Mouse (Mus musculus) embryonic facial prominence, embryonic 14.5 days (tissue): ENCODE measurements at regions not wholly inside any gene's neighbourhood (a gene's known extent, or its start where the extent isn't known, plus 50 kb on each side); places are given as distances from the start of the nearest gene placed in this dataset.
A peak's percentile ranks its signal among the peaks of the same experiment; 100 is the strongest.

Experiments used
- ATAC-seq: fragments of 200-750 bp; cut with Nextera tagmentation; 2 replicates; pipeline ENCODE4 v1.8.0; 2017; ENCODE audit warnings: low read depth, moderate number of reproducible peaks, moderate TSS enrichment
- DNase-seq: peaks from one replicate; pipeline ENCODE4 v3.0.0-alpha.2; 2015; ENCODE audit warnings: low spot score
- H3K27ac ChIP-seq: fragments of 300-500 bp; sonication (generic); replicated peaks from 2 replicates; pipeline ENCODE4 v1.5.1; 2014; ENCODE audit warnings: low read depth, mild to moderate bottlenecking, low read length, moderate library complexity
- H3K27me3 ChIP-seq: fragments of 300-500 bp; sonication (generic); replicated peaks from 2 replicates; pipeline ENCODE4 v1.6.1; 2014; ENCODE audit warnings: low read length; ENCODE audit not compliant: control insufficient read depth, insufficient read depth
- H3K36me3 ChIP-seq: fragments of 300-500 bp; sonication (generic); 2 replicates; pipeline ENCODE4 v1.6.1; 2014; ENCODE audit warnings: low read length, mixed read lengths; ENCODE audit not compliant: control insufficient read depth, insufficient read depth
- H3K4me1 ChIP-seq: fragments of 300-500 bp; sonication (generic); 2 replicates; pipeline ENCODE4 v1.6.1; 2014; ENCODE audit warnings: antibody characterized with exemption, low read length; ENCODE audit not compliant: control insufficient read depth, insufficient read depth
- H3K4me2 ChIP-seq: fragments of 300-500 bp; sonication (generic); 2 replicates; pipeline ENCODE4 v1.6.1; 2014; ENCODE audit warnings: low read depth, mild to moderate bottlenecking, low read length, moderate library complexity, mixed read lengths
- H3K4me3 ChIP-seq: fragments of 300-500 bp; sonication (generic); 2 replicates; pipeline ENCODE4 v1.5.1; 2014; ENCODE audit warnings: low read depth, mild to moderate bottlenecking, low read length
- H3K9ac ChIP-seq: fragments of 300-500 bp; sonication (generic); 2 replicates; pipeline ENCODE4 v1.6.1; 2014; ENCODE audit warnings: low read depth, mild to moderate bottlenecking, low read length, moderate library complexity, mixed read lengths
- H3K9me3 ChIP-seq: fragments of 300-500 bp; sonication (generic); 2 replicates; pipeline ENCODE4 v1.6.1; 2016; ENCODE audit warnings: low read length; ENCODE audit not compliant: control insufficient read depth
- WGBS: fragments of 180-500 bp; shearing (Covaris S2); extraction: QIAGEN DNeasy Blood & Tissue Kit; methylation state at CpG from one replicate; pipeline ENCODE4 v1.1.7; 2014; 5-methylcytosine and 5-hydroxymethylcytosine counted together

DNA sequence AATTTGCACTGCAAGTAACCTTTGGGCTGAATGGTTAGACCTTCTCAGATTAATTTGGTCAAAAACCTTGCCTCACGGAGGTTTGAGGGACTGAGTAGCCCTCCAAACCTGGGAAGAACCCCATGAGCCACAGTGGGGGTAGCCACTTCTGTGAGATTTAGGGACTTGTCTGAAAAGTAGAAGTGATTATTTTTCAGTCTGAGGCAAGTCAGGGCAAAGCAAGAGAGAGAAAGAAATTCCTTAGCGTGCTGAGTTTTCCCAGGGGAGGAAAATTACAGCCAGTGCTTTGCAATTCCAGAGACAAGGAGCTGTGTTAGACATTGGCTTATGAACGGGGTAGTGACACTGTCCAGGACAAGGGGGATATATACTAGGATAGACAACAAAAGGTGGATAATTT lies 1962.1 kb upstream of the Lrrc6 start:
- Histone ChIP-seq H3K27ac (no peak overlapping the region), H3K9ac (no peak overlapping the region), H3K4me1 (no peaks in the 10 kb centered on the region), H3K36me3 (no peaks in the 10 kb centered on the region), H3K9me3 (no peaks in the 10 kb centered on the region), H3K4me3 (no peak overlapping the region), H3K27me3 (no peaks in the 10 kb centered on the region), H3K4me2 (no peak overlapping the region)
- ATAC-seq (no peak), DNase-seq (peak; percentile 38)
- 30% methylated on average over 3 of the region's 3 CpGs for WGBS

DNA sequence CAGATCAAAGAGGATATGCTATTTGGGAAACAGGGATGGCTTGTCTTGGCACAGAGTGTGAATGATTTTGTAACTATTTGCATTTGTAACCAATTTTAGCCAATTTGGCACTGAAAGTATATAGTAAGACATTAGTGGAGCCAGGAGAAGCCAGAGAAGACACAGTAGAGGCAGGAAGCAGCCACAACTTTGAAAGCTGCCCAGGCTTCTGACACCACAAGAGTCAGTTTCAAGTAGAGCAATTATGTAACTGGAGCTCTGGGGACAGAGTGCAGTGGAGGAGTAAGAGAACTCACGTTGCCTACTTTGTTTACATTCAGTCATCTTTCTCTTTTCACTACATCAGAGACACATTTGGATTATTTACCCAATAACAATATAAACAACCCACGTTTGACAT lies 1956.5 kb upstream of the Lrrc6 start:
- 46% methylated on average over 2 of the region's 2 CpGs for WGBS
- DNase-seq (no peak), ATAC-seq (no peak)
- Histone ChIP-seq H3K36me3 (no peaks in the 10 kb centered on the region), H3K9me3 (no peaks in the 10 kb centered on the region), H3K27ac (no peak overlapping the region), H3K4me1 (no peaks in the 10 kb centered on the region), H3K4me3 (no peak overlapping the region), H3K27me3 (no peaks in the 10 kb centered on the region), H3K4me2 (no peak overlapping the region), H3K9ac (no peak overlapping the region)

DNA sequence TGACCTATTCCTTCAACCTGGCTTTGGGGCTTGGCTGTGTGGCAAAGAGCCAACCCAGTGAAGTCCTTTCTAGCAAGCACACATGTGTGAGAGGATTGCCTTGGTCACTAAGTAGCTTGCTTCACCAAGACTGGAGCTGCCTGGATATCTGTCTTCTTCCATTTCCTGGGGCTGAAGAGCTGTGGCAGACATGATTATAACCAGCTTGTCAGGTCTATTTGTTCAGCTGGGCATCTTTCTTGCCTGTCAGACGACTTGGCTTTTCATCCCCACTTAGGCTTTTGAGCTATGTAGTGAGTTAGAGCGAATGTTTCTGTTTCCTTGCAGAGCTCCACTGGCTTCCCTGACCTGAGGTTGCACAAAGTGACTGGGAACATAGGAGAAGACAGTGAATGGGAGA lies 1951.3 kb upstream of the Lrrc6 start:
- Histone ChIP-seq H3K36me3 (no peaks in the 10 kb centered on the region), H3K9me3 (no peaks in the 10 kb centered on the region), H3K4me2 (no peak overlapping the region), H3K9ac (no peak overlapping the region), H3K27me3 (no peaks in the 10 kb centered on the region), H3K4me3 (no peak overlapping the region), H3K4me1 (no peaks in the 10 kb centered on the region), H3K27ac (no peak overlapping the region)
- DNase-seq (peak; percentile 13), ATAC-seq (no peak)
- WGBS, result 19% methylated on average over 2 of the region's 2 CpGs

GRCm38 (mm10) chr15:68445341-68445740 lies 1944.6 kb upstream of the Lrrc6 start:
- 83% methylated on average over 7 of the region's 7 CpGs for WGBS
- Histone ChIP-seq H3K27me3 (no peaks in the 10 kb centered on the region), H3K4me3 (no peak overlapping the region)

GRCm38 (mm10) chr15:68440636-68441035 lies 1939.9 kb upstream of the Lrrc6 start:
- Histone ChIP-seq H3K4me3 (no peak overlapping the region), H3K4me1 (no peaks in the 10 kb centered on the region), H3K27ac (no peak overlapping the region), H3K9me3 (no peaks in the 10 kb centered on the region), H3K9ac (no peak overlapping the region), H3K4me2 (no peak overlapping the region), H3K27me3 (no peaks in the 10 kb centered on the region), H3K36me3 (no peaks in the 10 kb centered on the region)
- no peak for DNase-seq
- 54% methylated on average over 9 of the region's 9 CpGs for WGBS
- no peak for ATAC-seq

More at GRCm38 (mm10) chr15:68445341-68445740, 1944.6 kb upstream of the Lrrc6 start:
- no peak overlapping the region for H3K4me2 ChIP-seq
- DNase-seq (no peak), ATAC-seq (no peak)
- no peak overlapping the region for H3K27ac ChIP-seq
- H3K9me3 ChIP-seq, result no peaks in the 10 kb centered on the region
- H3K4me1 ChIP-seq, result no peaks in the 10 kb centered on the region
- no peaks in the 10 kb centered on the region for H3K36me3 ChIP-seq
- H3K9ac ChIP-seq, result no peak overlapping the region

DNA sequence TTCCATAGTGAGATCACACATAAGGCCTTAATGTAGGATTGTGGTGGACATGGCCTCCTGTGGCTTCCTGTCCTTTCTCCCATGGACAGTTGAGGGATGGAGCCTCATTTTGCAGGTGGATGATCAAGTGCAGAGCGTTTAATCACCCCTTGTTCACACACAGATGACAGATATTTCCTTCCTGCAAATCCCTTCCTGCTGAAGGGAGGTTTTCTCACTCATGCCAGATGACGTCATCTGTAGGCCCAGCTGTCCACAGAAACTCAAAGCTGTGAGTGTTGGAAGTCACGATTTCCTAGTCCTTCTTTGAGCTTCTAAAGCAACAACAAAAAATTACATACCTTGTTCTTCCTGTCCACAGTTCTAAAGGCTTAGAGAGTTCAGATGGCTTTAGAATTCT lies 1935.3 kb upstream of the Lrrc6 start:
- Histone ChIP-seq H3K4me1 (no peaks in the 10 kb centered on the region), H3K4me3 (no peak overlapping the region), H3K4me2 (no peak overlapping the region), H3K27ac (no peak overlapping the region), H3K9ac (no peak overlapping the region), H3K9me3 (no peaks in the 10 kb centered on the region), H3K36me3 (no peaks in the 10 kb centered on the region), H3K27me3 (no peaks in the 10 kb centered on the region)
- 49% methylated on average over 3 of the region's 3 CpGs for WGBS
- DNase-seq (peak; percentile 30), ATAC-seq (no peak)

- 0 out of 2 replicates have a peak, but pooled peaks cover 3% of the 10 kb centered on the region for H3K27me3 ChIP-seq
Observed at GRCm38 (mm10) chr15:68431251-68431650, 1930.5 kb upstream of the Lrrc6 start.

DNA sequence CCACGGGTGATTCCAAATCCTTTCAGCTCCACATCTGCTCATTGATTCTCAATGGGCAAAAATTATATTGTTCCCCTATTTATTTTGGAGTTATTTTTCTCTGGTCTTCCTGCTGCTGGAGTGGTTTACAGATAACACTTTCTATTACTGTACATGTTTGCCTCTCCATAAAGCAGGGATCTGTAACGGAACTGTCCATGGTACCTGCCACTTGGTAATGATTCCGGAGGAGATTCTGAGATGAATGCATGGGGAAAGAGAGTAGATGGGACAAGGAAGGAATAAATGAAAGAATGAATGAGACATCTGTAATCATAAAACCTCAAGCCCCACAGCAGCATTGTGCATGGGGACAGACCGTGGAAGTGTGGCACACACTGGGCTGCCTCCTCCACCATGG lies 1929.8 kb upstream of the Lrrc6 start:
- Histone ChIP-seq H3K27me3 (0 out of 2 replicates have a peak, but pooled peaks cover 3% of the 10 kb centered on the region), H3K36me3 (no peaks in the 10 kb centered on the region), H3K4me1 (no peaks in the 10 kb centered on the region), H3K9ac (no peak overlapping the region), H3K4me3 (no peak overlapping the region), H3K4me2 (no peak overlapping the region), H3K9me3 (no peaks in the 10 kb centered on the region), H3K27ac (no peak overlapping the region)
- ATAC-seq (no peak), DNase-seq (peak; percentile 70)
- 60% methylated on average over 4 of the region's 4 CpGs for WGBS

More at GRCm38 (mm10) chr15:68431251-68431650, 1930.5 kb upstream of the Lrrc6 start:
- no peak for DNase-seq
- H3K4me2 ChIP-seq, result no peak overlapping the region
- H3K27ac ChIP-seq, result no peak overlapping the region
- no peaks in the 10 kb centered on the region for H3K4me1 ChIP-seq
- no peak for ATAC-seq
- H3K36me3 ChIP-seq, result no peaks in the 10 kb centered on the region
- WGBS, result 63% methylated on average over 2 of the region's 2 CpGs
- H3K9me3 ChIP-seq, result no peaks in the 10 kb centered on the region
- H3K4me3 ChIP-seq, result no peak overlapping the region
- no peak overlapping the region for H3K9ac ChIP-seq

GRCm38 (mm10) chr15:68428444-68429228 lies 1927.9 kb upstream of the Lrrc6 start:
- peak; percentile 41 for DNase-seq
- Histone ChIP-seq H3K9me3 (no peaks in the 10 kb centered on the region), H3K9ac (no peak overlapping the region), H3K27me3 (0 out of 2 replicates have a peak, but pooled peaks cover 3% of the 10 kb centered on the region), H3K4me1 (no peaks in the 10 kb centered on the region), H3K27ac (no peak overlapping the region), H3K4me3 (no peak overlapping the region), H3K36me3 (no peaks in the 10 kb centered on the region), H3K4me2 (no peak overlapping the region)
- 0 out of 2 replicates have a peak, but pooled peaks have one; percentile 53 for ATAC-seq
- 17% methylated on average over 6 of the region's 6 CpGs for WGBS
